Mouse (Mus musculus) CH12.LX (cell line): ENCODE data around the gene Nsd1.

Experiments used
- E2F4 ChIP-seq: IDR thresholded peaks from 2 replicates; pipeline ENCODE4 v1.6.1; 2011; ENCODE audit warnings: low read depth, low read length, improper control_type of control experiment; ENCODE audit not compliant: insufficient replicate concordance
- POLR2A ChIP-seq: IDR thresholded peaks from 2 replicates; pipeline ENCODE4 v1.6.1; 2011; ENCODE audit warnings: low read depth, mild to moderate bottlenecking, improper control_type of control experiment, low read length
- SIN3A ChIP-seq: IDR thresholded peaks from 2 replicates; pipeline ENCODE4 v1.6.1; 2012; ENCODE audit warnings: low read length, improper control_type of control experiment, inconsistent platforms

GRCm38 (mm10) chr13:55327169-55327568 is 117.6 kb downstream of the Nsd1 start:
- TF ChIP-seq POLR2A: 0 out of 2 replicates have a peak, but pooled peaks have one; percentile 19
- TF ChIP-seq E2F4: no peak
- TF ChIP-seq SIN3A: no peak
